Mouse (Mus musculus) heart, postnatal 36 days (tissue): Measurements from ENCODE around the gene Faf1. TPM values are rescaled to one million over a fixed set of nuclear protein-coding genes. Genes with fewer than 3 reads are reported as not detected.

ENCODE experiments used
- DNase-seq, 2 experiments: peaks; one replicate each; pipeline ENCODE4 v3.0.0; 2021 to 2022
- intact Hi-C: fragments of 180-260 bp; cut with DNase I; formaldehyde crosslinking; loops from one replicate; pipeline ENCODE4 v1.15.1; 2025
- total RNA-seq, 2 experiments: library from RNA; stranded (reverse); gene quantifications; 2 replicates each; pipeline ENCODE4 v1.2.3; 2021

Gene Faf1
- total RNA-seq, 2 experiments from 2014 or later = 42.4 to 45.3 TPM

DNA sequence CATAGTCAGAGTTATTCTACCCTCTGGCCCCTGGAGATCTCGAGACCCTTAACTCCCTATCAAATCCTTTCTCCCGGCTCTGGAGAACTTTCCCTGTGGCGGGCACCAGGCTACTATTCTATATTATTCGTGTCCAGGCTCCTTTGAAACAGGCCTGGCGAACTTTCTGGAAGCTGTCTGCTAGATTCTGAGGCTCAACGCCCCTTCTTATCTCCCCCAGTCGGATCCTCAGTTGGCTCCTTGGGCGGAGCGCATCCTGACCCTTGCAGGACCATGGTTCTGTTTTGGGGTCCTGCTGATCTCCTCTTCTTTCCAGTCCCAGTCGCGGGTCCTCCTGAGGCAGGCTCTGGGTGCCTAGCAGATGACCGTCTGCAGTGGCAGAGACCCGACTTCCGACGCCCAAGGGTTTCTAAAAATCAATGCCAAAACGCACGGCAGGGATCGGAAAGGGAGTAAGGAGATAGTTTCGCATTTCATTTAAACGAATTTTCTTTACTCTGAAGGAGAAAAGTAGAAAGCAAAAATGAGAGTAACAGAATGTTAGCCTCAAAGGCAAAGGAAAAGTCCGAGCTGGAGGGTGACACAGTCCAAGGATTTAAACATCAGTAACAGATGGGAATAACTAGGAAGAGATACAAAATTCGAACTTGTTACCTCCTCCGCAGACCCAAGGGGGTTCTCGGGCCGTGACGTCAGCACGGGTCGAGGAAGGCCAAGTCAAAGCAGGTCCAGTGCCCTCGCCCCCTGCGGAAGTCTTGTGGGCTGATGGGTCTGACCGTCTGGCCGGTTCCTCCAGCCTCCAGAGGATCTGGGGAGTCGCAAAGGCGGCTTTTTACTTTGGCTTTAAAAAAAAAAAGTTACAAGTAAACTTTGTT is 300.1 kb downstream of the Faf1 start:
- intact Hi-C loops = no loop called here
- DNase-seq = no peak

GRCm38 (mm10) chr4:109977148-109978067 is 301.0 kb downstream of the Faf1 start, which contains the start of gene Dmrta2:
Dmrta2 (plus strand) TSS chr4:109978053.
- intact Hi-C loops = no loop called here
- no peak for DNase-seq

DNA sequence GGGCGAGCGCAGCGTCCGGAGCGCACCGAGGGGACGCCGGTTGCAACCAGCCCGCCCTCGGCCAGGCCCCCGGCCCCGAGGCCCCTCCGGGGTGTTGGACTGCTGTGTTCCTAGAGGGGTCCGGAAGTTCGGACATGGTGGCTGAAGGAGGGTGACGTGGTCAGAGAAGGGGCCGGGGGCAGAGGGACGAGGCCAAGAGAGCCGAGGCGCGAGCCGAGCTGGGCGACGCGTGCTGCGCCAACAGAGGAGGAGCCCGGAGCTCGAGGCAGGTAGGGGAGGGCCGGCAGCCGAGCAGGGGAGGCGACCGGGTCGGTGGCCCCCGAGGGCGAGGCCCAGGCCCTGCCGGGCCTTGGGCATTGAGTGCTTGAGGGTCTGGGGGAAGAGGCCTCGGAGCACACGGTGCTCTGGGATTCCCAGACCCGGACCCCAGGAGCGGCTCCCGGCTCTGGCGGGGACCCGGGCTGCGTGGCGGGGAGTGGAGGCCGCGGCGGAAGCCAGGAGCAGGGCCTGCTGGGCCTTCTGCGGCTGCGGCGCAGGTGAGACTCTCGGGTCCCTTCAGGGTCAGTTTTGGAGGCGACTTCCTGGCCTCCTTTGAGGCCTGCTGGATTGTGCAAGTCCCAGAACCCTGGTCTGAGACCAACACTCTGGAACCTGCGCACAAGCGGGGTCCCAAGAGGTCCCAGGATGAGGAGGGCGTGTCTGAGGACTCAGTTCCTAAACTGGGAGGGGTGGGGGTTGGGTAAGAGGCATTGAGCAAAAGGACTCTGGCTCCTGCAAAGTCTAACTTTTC is 301.9 kb downstream of the Faf1 start:
- no peak for DNase-seq
- intact Hi-C loops = no loop called here

DNA sequence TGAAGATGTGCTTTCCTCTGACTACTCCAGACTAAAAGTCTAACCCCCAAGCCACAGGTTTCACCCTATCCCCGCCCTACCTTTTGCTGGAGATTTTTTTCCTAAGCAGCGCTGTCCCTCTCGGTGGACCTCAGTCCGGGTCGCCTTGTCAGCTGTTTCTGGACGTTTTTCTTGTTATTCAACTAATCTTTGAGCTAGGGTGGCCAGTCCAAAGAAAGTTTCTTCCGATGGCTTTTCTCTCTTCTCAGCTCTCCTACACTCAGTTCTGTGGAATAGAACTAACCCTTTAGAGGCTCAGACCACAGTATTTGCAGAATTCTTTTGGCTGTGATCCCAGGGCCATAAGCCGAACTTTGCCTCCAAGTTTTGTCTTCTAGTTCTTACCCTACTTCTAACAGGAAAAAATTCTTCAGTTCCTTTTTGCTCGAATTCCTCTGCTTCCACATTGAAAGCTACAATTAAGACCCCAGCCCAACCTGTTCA is 302.5 kb downstream of the Faf1 start:
- DNase-seq = no peak
- intact Hi-C loops = no loop called here

- intact Hi-C loops = no loop called here
Measured at GRCm38 (mm10) chr4:109979461-109980320, 303.3 kb downstream of the Faf1 start.

GRCm38 (mm10) chr4:109980321-109981082 is 304.1 kb downstream of the Faf1 start:
- DNase-seq = no peak
- intact Hi-C loops = no loop called here

More at GRCm38 (mm10) chr4:109979461-109980320, 303.3 kb downstream of the Faf1 start:
- no peak for DNase-seq

- intact Hi-C loops = no loop called here
- DNase-seq = no peak
Measured at GRCm38 (mm10) chr4:109981083-109981870, 304.9 kb downstream of the Faf1 start.

DNA sequence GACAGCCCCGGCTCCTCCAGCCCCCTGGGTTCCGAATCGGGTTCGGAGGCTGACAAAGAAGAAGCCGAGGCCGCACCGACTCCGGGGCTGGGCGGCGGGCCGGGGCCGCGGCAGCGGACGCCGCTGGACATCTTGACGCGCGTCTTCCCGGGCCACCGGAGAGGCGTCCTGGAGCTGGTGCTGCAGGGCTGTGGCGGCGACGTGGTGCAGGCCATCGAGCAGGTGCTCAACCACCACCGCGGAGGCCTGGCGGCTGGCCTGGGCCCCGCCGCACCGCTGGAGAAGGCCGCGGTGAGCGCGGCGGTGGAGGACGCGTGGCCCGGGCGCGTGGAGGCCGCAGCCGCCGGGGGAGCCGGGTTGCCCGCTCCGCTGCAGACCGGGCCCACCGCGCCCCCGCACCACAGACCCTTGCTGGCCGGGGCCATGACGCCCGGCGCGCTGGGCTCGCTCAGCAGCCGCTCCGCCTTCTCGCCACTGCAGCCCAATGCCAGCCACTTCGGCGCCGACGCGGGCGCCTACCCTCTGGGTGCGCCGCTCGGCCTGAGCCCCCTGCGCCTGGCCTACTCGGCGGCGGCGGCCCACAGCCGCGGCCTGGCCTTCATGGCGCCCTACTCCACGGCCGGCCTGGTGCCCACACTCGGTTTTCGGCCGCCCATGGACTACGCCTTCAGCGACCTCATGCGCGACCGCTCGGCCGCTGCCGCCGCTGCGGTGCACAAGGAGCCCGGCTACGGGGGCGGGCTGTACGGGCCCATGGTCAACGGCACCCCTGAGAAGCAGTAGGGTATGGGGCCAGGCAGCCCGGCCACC is 305.7 kb downstream of the Faf1 start:
- intact Hi-C loops = no loop called here
- DNase-seq = no peak

DNA sequence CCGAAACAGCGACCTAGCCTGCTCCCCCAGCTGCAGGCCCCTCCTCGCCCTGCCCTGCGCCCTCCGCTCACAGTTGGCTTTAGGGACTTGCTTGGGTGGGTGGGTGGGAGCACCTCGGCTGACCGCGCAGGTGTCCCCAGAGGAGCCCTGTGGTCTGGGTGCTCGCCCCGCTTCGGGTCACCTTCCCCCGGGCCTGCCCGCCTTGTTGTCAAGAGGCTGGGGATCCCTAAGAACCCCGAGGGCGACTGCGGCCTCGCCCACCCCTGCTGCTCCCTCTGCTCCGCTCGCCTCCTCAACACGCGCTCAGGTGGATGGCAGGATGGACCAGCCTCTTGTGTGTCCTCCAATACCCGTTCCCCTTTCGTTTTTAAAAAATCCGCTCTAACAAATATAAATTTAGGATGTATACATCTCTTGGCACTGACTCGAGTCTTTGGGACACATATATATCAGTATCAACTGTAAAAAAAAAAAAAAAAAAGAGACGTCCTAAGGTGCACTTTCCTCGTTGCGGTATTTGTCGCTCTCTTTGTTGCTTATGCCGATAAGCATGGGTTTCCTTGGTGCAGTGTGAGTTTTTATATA is 306.4 kb downstream of the Faf1 start:
- intact Hi-C loops = no loop called here

GRCm38 (mm10) chr4:109983281-109984001 is 307.1 kb downstream of the Faf1 start:
- DNase-seq = no peak
- intact Hi-C loops = no loop called here

More for the DNA sequence above, 306.4 kb downstream of the Faf1 start:
- DNase-seq = no peak

DNA sequence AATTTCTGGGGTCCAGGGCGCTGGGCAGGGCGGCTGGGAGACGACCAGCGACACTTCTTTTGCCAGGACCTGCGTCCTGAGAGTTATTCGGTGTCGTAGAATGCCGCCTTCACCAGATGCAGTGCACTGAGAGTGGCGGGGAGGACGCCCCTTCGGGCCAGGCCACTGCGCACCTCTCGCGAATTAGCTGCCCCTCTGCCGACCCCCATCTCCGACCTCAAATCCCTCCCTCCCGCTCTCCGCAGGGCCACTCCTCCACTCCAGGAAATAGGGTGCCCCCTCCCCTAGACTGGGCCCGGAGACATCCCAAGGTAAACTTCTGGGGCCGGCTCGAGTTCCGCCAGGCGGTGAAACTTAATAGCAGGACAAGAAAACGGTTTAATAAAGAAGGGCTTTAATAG is 307.6 kb downstream of the Faf1 start:
- intact Hi-C loops = no loop called here

GRCm38 (mm10) chr4:109984496-109985423 is 308.4 kb downstream of the Faf1 start:
- intact Hi-C loops = no loop called here

More for the DNA sequence above, 307.6 kb downstream of the Faf1 start:
- no peak for DNase-seq

DNA sequence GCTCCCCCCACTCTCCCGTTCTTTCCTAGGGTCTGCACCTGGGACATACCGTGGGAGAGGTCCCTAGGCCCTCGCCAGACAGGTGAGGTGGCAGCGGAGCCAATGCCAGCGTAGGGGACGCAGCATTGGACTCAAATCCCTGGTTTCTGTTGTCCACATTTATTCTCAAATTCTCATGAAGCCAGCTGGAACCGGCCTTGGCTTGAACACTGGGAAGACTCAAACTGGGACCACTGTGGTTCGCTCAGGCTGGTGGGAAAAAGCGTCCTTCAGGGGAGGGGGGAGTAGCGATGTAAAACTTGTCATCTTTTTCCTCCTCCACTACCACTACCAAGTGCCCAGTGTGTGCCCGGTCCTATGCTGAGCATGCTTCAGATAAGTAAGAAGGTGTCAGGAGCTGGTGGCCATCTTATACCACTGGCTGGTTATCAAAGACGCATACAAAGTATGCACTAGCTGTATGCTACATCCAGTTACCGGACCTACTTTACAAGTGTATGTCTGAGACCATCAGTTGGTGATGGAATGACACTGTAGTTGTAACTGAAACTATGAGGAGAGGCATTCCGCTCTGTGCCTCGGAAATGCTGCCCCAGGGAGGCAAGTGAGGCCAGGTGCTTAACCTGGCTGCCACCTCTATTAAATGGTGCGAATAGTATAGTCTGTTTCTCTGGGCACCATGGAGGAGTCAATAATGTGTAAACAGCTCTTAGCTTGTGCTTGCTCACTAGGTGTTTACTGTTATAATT is 309.2 kb downstream of the Faf1 start:
- DNase-seq = no peak

More at GRCm38 (mm10) chr4:109984496-109985423, 308.4 kb downstream of the Faf1 start:
- no peak for DNase-seq

DNA sequence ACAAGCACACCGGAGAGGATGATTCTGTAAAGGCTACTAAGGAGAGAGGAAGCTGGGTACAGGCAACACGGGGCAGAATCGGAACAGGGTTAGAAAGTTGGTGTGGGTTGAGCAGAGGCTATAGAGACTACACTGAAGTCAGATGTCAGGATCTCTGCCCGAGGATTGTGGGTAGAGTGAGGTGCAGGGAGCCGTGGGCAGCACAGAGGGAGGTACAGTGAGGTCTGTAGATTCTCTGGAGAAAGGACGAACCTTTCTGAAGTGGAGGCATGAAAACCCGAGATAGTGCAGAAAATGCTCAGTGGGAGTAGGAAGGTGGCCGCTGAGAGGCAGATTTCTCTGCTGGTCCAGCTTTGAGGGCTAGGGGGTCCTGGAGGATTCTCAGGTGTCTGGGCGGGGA is 309.9 kb downstream of the Faf1 start:
- intact Hi-C loops = no loop called here
- DNase-seq = no peak

More for the DNA sequence above, 309.2 kb downstream of the Faf1 start:
- intact Hi-C loops = no loop called here
